Mouse (Mus musculus): Measurements from ENCODE around the gene Zdhhc9. TPM values are rescaled to one million over a fixed set of nuclear protein-coding genes. Genes with fewer than 3 reads are reported as not detected.
A peak's percentile ranks its signal among the peaks of the same experiment; 100 is the strongest.
"Not testable (repeated sequence)": the region's sequence is repeated elsewhere in the genome, so short reads cannot be mapped to it uniquely, and the experiment has no call there.

Zdhhc9 gene
- 10 to 100 TPM in 22 of 26 experiments, 1 to 10 TPM in 4; 4.8 to 65.1 (median 30.3) TPM for total RNA-seq (2018; cell fraction: chromatin; rRNA removed)
- 10 to 100 TPM; 38.4 to 62.5 (median 51.0) TPM for total RNA-seq (2018; cell fraction: cytosol; rRNA removed)
- 10 to 100 TPM; 16.1 to 95.4 (median 45.5) TPM for total RNA-seq (2018; cell fraction: nucleus; rRNA removed)
- 31.7 to 69.9 TPM (median 45.2 TPM) in 3 replicates for polyA plus RNA-seq (2018)

- 24% methylated on average over 32 of the region's 34 CpGs for WGBS (ENCODE audit: missing documents)
- Histone ChIP-seq H3K4me3 (ENCODE audit: inconsistent target) (peak within 1 kb of the TSS; percentile 42), H3K79me2 (ENCODE audit: inconsistent target) (peaks cover 32% of the 10 kb centered on the region), H3K36me3 (ENCODE audit: inconsistent target) (no peaks in the 10 kb centered on the region), H3K27ac (peak within 1 kb of the TSS; percentile 61)
Measured at GRCm38 (mm10) chrX:48208519-48209185, at the start of gene Zdhhc9. TSS of gene Zdhhc9 (minus strand) at chrX:48208878.

GRCm38 (mm10) chrX:48257011-48257410, 48.3 kb upstream of the Zdhhc9 start:
- H3K27ac ChIP-seq: peak overlapping the region; percentile 67
- H3K36me3 ChIP-seq (ENCODE audit: inconsistent target): 0 out of 2 replicates have a peak, but pooled peaks cover 6% of the 10 kb centered on the region
- 18% methylated on average over 16 of the region's 16 CpGs for WGBS (ENCODE audit: missing documents)
- peak overlapping the region; percentile 65 for H3K4me3 ChIP-seq (ENCODE audit: inconsistent target)
- peaks cover 14% of the 10 kb centered on the region; the same call in 1 of the 2 replicates for H3K79me2 ChIP-seq (ENCODE audit: inconsistent target)

- Histone ChIP-seq H3K27ac (peak within 1 kb of the TSS; percentile 67), H3K4me3 (ENCODE audit: inconsistent target) (peak within 1 kb of the TSS; percentile 65), H3K36me3 (ENCODE audit: inconsistent target) (0 out of 2 replicates have a peak, but pooled peaks cover 5% of the 10 kb centered on the region), H3K79me2 (ENCODE audit: inconsistent target) (peaks cover 14% of the 10 kb centered on the region; the same call in 1 of the 2 replicates)
- WGBS (ENCODE audit: missing documents): 12% methylated on average over 33 of the region's 33 CpGs
Measured at GRCm38 (mm10) chrX:48256468-48257007, 47.9 kb upstream of the Zdhhc9 start, which contains the start of gene Utp14a. TSS of gene Utp14a (plus strand) at chrX:48256862.

GRCm38 (mm10) chrX:48255830-48256428, 47.3 kb upstream of the Zdhhc9 start:
- peak overlapping the region; percentile 67 for H3K27ac ChIP-seq
- WGBS (ENCODE audit: missing documents): 17% methylated on average over 13 of the region's 18 CpGs

GRCm38 (mm10) chrX:48234417-48234816, 25.7 kb upstream of the Zdhhc9 start:
- Histone ChIP-seq H3K36me3 (ENCODE audit: inconsistent target) (no peaks in the 10 kb centered on the region), H3K27ac (peak overlapping the region; percentile 45), H3K79me2 (ENCODE audit: inconsistent target) (no peaks in the 10 kb centered on the region), H3K4me3 (ENCODE audit: inconsistent target) (no peak overlapping the region)
- WGBS (ENCODE audit: missing documents): 28% methylated on average over 7 of the region's 7 CpGs

More at GRCm38 (mm10) chrX:48255830-48256428, 47.3 kb upstream of the Zdhhc9 start:
- H3K79me2 ChIP-seq (ENCODE audit: inconsistent target): peaks cover 14% of the 10 kb centered on the region; the same call in 1 of the 2 replicates
- H3K36me3 ChIP-seq (ENCODE audit: inconsistent target): no peaks in the 10 kb centered on the region
- peak overlapping the region; percentile 65 for H3K4me3 ChIP-seq (ENCODE audit: inconsistent target)

- Histone ChIP-seq H3K79me2 (ENCODE audit: inconsistent target) (no peaks in the 10 kb centered on the region), H3K36me3 (ENCODE audit: inconsistent target) (no peaks in the 10 kb centered on the region), H3K4me3 (ENCODE audit: inconsistent target) (no peak overlapping the region), H3K27ac (no peak overlapping the region)
- 90% methylated on average over 7 of the region's 7 CpGs for WGBS (ENCODE audit: missing documents)
Measured at GRCm38 (mm10) chrX:48226225-48226624, 17.5 kb upstream of the Zdhhc9 start.

- H3K4me3 ChIP-seq (ENCODE audit: inconsistent target): no peak overlapping the region
- no peak overlapping the region for H3K27ac ChIP-seq
- 94% methylated on average over 6 of the region's 7 CpGs for WGBS (ENCODE audit: missing documents)
- no peaks in the 10 kb centered on the region for H3K36me3 ChIP-seq (ENCODE audit: inconsistent target)
- no peaks in the 10 kb centered on the region for H3K79me2 ChIP-seq (ENCODE audit: inconsistent target)
Measured at GRCm38 (mm10) chrX:48222706-48223105, 14.0 kb upstream of the Zdhhc9 start.

GRCm38 (mm10) chrX:48219468-48219867, 10.8 kb upstream of the Zdhhc9 start:
- no peak overlapping the region for H3K27ac ChIP-seq
- H3K36me3 ChIP-seq (ENCODE audit: inconsistent target): no peaks in the 10 kb centered on the region
- H3K4me3 ChIP-seq (ENCODE audit: inconsistent target): no peak overlapping the region
- WGBS (ENCODE audit: missing documents): 79% methylated on average over 3 of the region's 5 CpGs
- H3K79me2 ChIP-seq (ENCODE audit: inconsistent target): no peaks in the 10 kb centered on the region

GRCm38 (mm10) chrX:48209746-48210145, 1.1 kb upstream of the Zdhhc9 start:
- no CpG with 5 or more reads among the region's 4 CpGs for WGBS (ENCODE audit: missing documents)
- peaks cover 27% of the 10 kb centered on the region for H3K79me2 ChIP-seq (ENCODE audit: inconsistent target)
- H3K4me3 ChIP-seq (ENCODE audit: inconsistent target); H3K36me3 ChIP-seq (ENCODE audit: inconsistent target); H3K27ac ChIP-seq: not testable (repeated sequence)

GRCm38 (mm10) chrX:48207761-48208487, 754 bp downstream of the Zdhhc9 start:
- WGBS (ENCODE audit: missing documents): 14% methylated on average over 24 of the region's 36 CpGs
- Histone ChIP-seq H3K27ac (peak overlapping the region; percentile 61), H3K4me3 (ENCODE audit: inconsistent target) (peak overlapping the region; percentile 42)

GRCm38 (mm10) chrX:48204469-48204868, 4.2 kb downstream of the Zdhhc9 start:
- H3K36me3 ChIP-seq (ENCODE audit: inconsistent target): no peaks in the 10 kb centered on the region
- no peak overlapping the region for H3K4me3 ChIP-seq (ENCODE audit: inconsistent target)
- 41% methylated on average over 5 of the region's 6 CpGs for WGBS (ENCODE audit: missing documents)
- peaks cover 53% of the 10 kb centered on the region for H3K79me2 ChIP-seq (ENCODE audit: inconsistent target)
- H3K27ac ChIP-seq: peak overlapping the region; percentile 62

More at GRCm38 (mm10) chrX:48207761-48208487, 754 bp downstream of the Zdhhc9 start:
- H3K36me3 ChIP-seq (ENCODE audit: inconsistent target): no peaks in the 10 kb centered on the region
- peaks cover 39% of the 10 kb centered on the region for H3K79me2 ChIP-seq (ENCODE audit: inconsistent target)

- peak overlapping the region; percentile 62 for H3K27ac ChIP-seq
- 83% methylated on average over 6 of the region's 7 CpGs for WGBS (ENCODE audit: missing documents)
Measured at GRCm38 (mm10) chrX:48203763-48204162, 4.9 kb downstream of the Zdhhc9 start.

GRCm38 (mm10) chrX:48202995-48203394, 5.7 kb downstream of the Zdhhc9 start:
- peaks cover 56% of the 10 kb centered on the region for H3K79me2 ChIP-seq (ENCODE audit: inconsistent target)
- 100% methylated on average over 4 of the region's 4 CpGs for whole genome bisulfite sequencing (ENCODE audit: missing documents)
- no peak overlapping the region for H3K4me3 ChIP-seq (ENCODE audit: inconsistent target)
- no peak overlapping the region for H3K27ac ChIP-seq
- H3K36me3 ChIP-seq (ENCODE audit: inconsistent target): no peaks in the 10 kb centered on the region

More at GRCm38 (mm10) chrX:48203763-48204162, 4.9 kb downstream of the Zdhhc9 start:
- no peaks in the 10 kb centered on the region for H3K36me3 ChIP-seq (ENCODE audit: inconsistent target)
- peaks cover 53% of the 10 kb centered on the region for H3K79me2 ChIP-seq (ENCODE audit: inconsistent target)
- no peak overlapping the region for H3K4me3 ChIP-seq (ENCODE audit: inconsistent target)

GRCm38 (mm10) chrX:48202436-48202835, 6.2 kb downstream of the Zdhhc9 start:
- H3K36me3 ChIP-seq (ENCODE audit: inconsistent target): no peaks in the 10 kb centered on the region
- peaks cover 53% of the 10 kb centered on the region for H3K79me2 ChIP-seq (ENCODE audit: inconsistent target)
- WGBS (ENCODE audit: missing documents): 91% methylated on average over 7 of the region's 7 CpGs
- H3K27ac ChIP-seq: no peak overlapping the region
- no peak overlapping the region for H3K4me3 ChIP-seq (ENCODE audit: inconsistent target)

Data from macrophage (primary cell).